Mouse (Mus musculus) liver (tissue): ENCODE data around the gene Parva.

ENCODE experiments used
- DNase-seq: peaks from one replicate; pipeline ENCODE4 v3.0.0-alpha.2; 2020; ENCODE audit warnings: mixed read lengths

Parva gene

GRCm38 (mm10) chr7:112473649-112474435 is 46.5 kb downstream of the Parva start:
- no peak for DNase-seq

DNA sequence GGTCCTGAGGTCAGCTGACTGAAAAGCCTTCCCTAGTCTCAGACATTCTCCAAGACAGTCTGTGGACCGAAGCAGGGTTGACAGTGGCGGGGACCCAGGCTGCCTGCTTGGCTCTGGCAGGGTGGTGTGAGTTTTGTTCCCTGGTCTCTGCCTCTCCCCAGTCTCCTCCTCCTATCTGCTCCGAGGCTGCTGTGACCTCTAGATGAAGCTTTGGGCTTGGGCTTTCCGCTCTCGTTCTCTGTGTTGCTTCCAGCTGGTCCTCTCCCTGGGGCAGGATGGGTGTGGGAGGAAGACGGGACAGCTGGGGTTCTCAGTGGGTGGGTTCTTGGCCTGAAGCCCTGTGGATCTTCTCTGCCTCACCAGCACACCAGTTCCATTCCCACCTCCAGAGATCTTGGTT is 51.8 kb downstream of the Parva start:
- no peak for DNase-seq

DNA sequence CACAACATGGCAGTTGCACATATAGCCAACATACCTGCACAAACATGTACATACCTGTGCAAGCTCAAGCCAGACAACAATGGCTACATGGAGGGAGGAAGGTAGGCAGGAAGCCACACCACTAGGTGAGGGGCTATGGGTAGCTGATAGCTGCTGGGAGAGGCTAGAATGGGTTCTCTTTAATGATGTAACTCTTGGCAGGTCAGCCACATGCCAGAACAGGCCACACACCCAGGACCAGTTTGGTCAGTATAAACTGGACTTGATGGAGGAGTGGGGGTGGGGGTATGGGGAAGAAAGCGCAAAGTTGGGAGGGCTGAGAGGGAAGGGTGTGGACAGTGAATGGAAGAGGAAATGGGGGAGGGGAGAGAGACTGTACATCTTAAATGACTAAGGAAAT is 53.7 kb downstream of the Parva start:
- DNase-seq, result no peak

DNA sequence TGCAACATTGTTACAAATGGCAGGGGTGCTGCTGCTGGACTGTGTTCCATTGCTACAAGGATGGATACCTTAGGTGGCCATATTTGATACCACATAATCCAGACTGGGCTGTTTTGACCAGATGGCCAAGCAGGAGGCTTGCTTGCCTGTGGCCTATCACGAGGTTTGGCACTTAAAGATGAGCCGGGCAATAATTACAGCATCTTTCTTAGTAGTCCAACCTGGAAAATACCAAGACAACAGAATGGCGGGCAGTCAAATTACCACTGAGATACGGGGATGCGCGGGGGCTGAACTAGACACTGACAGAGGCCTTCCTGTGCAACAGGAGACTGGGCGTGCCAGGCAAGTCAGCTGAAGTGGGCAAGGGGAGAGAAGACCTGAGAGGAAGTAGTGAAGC is 55.3 kb downstream of the Parva start:
- DNase-seq, result no peak

GRCm38 (mm10) chr7:112483382-112483781 is 56.1 kb downstream of the Parva start:
- no peak for DNase-seq

DNA sequence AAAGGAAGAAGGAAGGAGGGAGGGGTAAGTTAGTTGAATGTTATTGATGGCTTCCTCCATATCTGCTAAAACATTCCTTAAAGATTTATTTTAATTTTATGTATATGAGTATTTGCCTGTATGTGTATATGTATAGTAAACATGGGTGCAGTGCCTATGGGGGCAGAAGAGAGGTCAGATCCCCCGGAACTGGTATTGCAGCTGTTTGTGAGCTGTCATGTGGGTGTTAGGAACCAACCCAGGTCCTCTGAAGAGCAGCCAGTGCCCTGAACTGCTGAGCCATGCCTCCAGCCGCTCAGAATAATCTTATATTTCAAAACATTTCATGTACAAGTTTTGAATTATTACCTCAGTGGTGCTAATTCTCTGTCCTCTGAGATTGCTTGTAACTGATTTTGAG is 63.5 kb downstream of the Parva start:
- no peak for DNase-seq

- no peak for DNase-seq
These were observed 64.4 kb downstream of the Parva start for GRCm38 (mm10) chr7:112491737-112492136.

GRCm38 (mm10) chr7:112495950-112496349 is 68.6 kb downstream of the Parva start:
- DNase-seq, result no peak

GRCm38 (mm10) chr7:112496921-112497320 is 69.6 kb downstream of the Parva start:
- DNase-seq, result no peak

DNA sequence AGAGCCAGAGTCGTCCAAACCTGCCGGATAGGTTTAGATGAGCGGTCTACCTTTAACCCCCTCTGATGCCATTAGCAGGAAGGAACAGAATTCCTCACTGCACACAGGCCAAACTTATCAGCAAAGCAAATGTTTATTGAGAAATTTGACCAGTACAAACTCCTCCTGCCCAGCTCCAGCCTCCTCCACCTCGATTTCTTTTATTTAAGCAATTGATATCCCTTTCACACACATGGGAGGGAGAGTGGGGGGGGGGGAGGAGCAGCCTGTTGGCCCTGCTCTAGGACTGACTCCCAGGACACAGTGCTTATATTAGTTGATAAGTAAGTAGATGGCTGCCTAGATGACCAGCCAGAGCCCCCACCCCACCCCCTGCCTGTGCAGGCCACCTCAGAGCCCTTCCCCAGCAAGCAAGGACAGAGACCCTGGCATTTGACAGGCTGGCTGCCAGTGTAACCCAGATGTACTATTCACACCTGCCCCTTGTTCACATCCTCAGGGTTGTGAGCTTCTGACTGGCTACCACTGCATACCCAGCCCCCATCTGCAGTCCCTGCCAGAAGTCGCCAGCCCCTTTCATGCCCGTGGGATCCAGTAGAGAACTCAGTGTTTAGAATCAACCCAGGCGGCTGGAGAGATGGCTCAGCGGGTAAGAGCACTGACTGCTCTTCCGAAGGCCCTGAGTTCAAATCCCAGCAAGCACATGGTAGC is 71.4 kb downstream of the Parva start:
- no peak for DNase-seq

DNA sequence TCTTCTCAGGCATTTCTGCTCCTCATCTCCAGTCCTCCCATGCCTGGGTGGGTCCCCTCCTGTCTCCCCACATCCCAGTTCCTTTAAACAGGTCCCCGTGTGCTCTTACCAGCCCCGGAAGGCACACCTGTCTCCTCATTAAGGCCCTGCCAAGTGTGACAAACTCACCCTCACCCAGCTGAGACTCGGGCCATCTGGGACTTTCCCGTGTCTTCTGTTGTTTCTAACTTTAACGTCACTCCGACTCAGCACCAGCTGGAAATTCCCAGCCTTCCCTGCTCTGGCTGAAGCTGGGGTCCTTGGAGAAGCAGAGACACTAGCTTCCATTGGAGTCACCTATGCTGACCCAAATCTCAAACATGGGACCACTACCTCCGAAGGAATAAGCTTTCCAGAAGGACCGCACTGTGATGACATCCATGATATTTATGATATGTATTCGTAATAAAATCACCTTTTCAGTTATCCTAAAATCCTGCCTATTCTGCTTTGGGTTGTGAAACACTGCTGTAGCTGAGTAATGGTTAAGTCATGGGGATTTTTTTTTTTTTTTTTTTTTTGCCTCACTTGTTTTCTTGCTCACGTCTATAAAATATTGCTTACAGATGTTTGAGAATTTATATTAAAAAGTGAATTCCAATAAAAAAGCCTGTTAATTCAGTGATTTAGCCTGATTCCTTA is 72.3 kb downstream of the Parva start:
- DNase-seq, result no peak

- DNase-seq, result no peak
These were observed 72.8 kb downstream of the Parva start for GRCm38 (mm10) chr7:112500134-112500490.

- DNase-seq, result no peak
These were observed 74.9 kb downstream of the Parva start for GRCm38 (mm10) chr7:112502050-112502809.

- DNase-seq, result no peak
These were observed 75.5 kb downstream of the Parva start for GRCm38 (mm10) chr7:112502845-112503244.

DNA sequence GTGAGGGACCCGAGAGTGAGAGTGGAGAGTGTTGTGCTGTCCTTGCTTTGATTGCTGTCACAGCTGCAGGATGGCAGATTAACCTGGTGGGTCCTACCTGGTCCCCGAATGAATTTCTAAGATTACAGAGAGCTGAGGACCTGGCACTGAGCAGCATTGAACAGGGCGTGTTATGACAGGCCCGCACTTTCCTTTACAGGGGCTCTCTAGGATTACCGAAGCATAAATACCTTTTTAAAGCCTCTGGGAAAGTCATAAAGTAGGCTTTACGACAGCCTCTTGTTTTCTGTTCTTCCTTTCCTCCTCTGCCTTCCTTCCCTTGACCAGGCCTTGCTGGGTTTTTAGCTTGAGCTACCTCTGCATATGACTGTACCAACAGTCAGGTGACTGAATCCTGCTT is 76.1 kb downstream of the Parva start:
- DNase-seq, result no peak

DNA sequence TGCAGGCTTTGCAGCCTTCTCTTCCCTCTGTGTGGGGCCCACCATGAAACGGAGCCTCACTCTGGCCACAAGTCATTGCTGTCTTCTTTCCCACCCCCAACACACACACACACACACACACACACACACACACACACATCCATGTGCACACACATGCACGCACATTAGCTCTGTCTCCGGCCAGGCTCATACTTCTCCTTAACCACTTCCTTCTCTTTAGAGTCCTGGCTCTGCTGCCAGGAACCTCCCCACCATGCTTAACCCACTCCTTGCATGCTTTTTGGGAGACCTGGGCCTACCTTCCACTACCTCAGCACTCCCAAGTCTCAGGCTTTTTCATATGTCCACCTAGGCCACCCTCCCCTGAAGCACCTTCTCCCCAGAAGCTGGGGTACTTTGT is 76.6 kb downstream of the Parva start:
- no peak for DNase-seq

DNA sequence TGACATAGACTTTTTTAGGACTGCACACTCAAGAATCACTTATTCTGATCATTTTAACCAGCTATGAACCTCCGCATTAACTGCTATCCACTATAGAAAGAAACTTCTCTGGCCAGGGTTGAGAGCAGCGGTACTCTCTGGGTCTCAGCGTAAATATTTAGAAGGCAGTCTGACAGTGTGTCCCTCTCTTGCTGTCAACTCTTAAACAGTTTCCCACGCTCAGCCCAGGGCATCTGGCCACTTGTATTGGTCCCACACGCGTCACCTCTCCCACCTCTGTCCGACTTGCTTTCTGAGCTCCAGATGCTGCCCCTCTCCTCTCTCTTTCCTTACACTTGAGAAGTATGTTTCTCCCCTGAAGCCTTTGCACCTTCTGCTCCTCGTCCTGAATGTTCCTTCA is 81.8 kb downstream of the Parva start:
- DNase-seq, result no peak

GRCm38 (mm10) chr7:112510336-112511048 is 83.2 kb downstream of the Parva start:
- no peak for DNase-seq

DNA sequence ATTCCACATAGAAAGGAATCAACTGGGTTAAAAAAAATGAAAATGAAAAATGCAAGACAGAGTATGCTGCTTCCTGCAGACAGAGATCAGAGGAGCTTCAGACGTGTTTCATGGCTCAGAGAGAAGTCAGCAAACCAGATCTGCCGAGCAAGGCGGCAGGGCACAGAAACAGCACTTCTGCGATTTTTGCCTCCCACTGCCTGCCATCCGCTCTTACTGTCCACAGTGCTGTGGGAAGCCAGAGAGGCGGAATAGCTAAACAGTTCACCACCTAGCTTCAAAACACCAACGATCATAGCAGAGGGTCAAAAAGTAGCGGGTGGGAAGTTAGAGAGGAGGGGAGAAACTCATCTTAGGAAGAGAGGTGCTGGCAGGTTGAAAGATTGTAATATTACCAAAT is 84.0 kb downstream of the Parva start:
- DNase-seq, result no peak

GRCm38 (mm10) chr7:112512257-112512656 is 85.0 kb downstream of the Parva start:
- no peak for DNase-seq

DNA sequence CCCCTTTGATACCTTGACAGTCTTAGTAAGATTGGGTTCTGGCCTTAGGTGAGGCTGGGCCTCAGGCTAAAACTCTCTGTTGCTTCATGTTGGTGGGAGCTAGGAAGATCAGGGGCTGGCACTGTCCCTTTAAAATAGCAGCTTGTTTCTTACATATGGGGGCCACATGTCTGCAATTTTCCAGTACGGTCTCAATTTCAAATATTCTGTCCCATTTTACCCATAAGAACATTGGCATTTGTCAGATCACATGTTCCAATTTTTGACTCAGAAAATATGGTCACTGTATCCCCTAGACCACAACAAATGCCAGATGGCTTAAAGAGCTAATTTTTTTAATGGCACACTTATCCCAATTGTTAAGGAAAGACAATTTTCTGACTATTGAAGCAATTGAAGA is 85.6 kb downstream of the Parva start:
- DNase-seq, result no peak

- no peak for DNase-seq
These were observed 87.4 kb downstream of the Parva start for GRCm38 (mm10) chr7:112514636-112515193.
